Mouse (Mus musculus) MEL (cell line): ENCODE measurements around the gene Cma1. TPM values are rescaled to one million over a fixed set of nuclear protein-coding genes. Genes with fewer than 3 reads are reported as not detected.

Experiments
- DNase-seq: peaks from one replicate; pipeline ENCODE4 v3.0.0; 2011; ENCODE audit warnings: low read depth, low spot score
- H3K27ac ChIP-seq: 2 replicates; pipeline ENCODE4 v1.5.1; 2012; ENCODE audit warnings: low read depth, mild to moderate bottlenecking, control low read depth, low read length, moderate library complexity; ENCODE audit not compliant: control insufficient read depth
- H3K27me3 ChIP-seq, 2 experiments: fragments of 150-350 bp in 1 of 2; sonication (generic) in 1 of 2; 2 replicates each; pipeline ENCODE4 v1.6.1; 2012; ENCODE audit warnings: low read length in 2 of 2, mild to moderate bottlenecking in 2 of 2, improper control_type of control experiment in 1 of 2, moderate library complexity in 1 of 2; ENCODE audit not compliant: insufficient read depth in 2 of 2, control insufficient read depth in 1 of 2
- H3K36me3 ChIP-seq, 2 experiments: 2 replicates each; pipeline ENCODE4 v1.6.1; 2012 to 2014; ENCODE audit warnings: low read length in 2 of 2, improper control_type of control experiment in 1 of 2, inconsistent platforms in 1 of 2, mild to moderate bottlenecking in 1 of 2; ENCODE audit not compliant: insufficient read depth in 2 of 2, control insufficient read depth in 1 of 2
- H3K4me1 ChIP-seq, 2 experiments: fragments of 150-350 bp in 1 of 2; sonication (generic) in 1 of 2; 2 replicates each; pipeline ENCODE4 v1.6.1; 2012; ENCODE audit warnings: low read length in 2 of 2, improper control_type of control experiment in 1 of 2, mild to moderate bottlenecking in 1 of 2; ENCODE audit not compliant: insufficient read depth in 2 of 2, control insufficient read depth in 1 of 2
- H3K4me3 ChIP-seq, 2 experiments: fragments of 150-350 bp in 1 of 2; sonication (generic) in 1 of 2; 2 replicates each; pipeline ENCODE4 v1.5.1; 2012; ENCODE audit warnings: low read depth in 2 of 2, low read length in 2 of 2, mild to moderate bottlenecking in 2 of 2, moderate library complexity in 2 of 2, control low read depth in 1 of 2, improper control_type of control experiment in 1 of 2; ENCODE audit not compliant: control insufficient read depth in 1 of 2, insufficient read depth in 1 of 2
- H3K79me2 ChIP-seq: 2 replicates; pipeline ENCODE4 v1.6.1; 2012; ENCODE audit warnings: mild to moderate bottlenecking, low read length, moderate library complexity; ENCODE audit not compliant: control insufficient read depth, poor library complexity, insufficient read depth
- H3K9ac ChIP-seq: 2 replicates; pipeline ENCODE4 v1.6.1; 2012; ENCODE audit warnings: low read depth, mild to moderate bottlenecking, control low read depth, low read length, moderate library complexity; ENCODE audit not compliant: control insufficient read depth, poor library complexity, severe bottlenecking
- H3K9me3 ChIP-seq: fragments of 150-350 bp; sonication (generic); replicated peaks from 2 replicates; pipeline ENCODE4 v1.6.1; 2012; ENCODE audit warnings: mild to moderate bottlenecking, low read length, improper control_type of control experiment, moderate library complexity; ENCODE audit not compliant: insufficient read depth
- CTCF ChIP-seq, 3 experiments: IDR thresholded peaks in 2 of 3; conservative IDR thresholded peaks in 1 of 3; 2 replicates each; pipeline ENCODE4 v1.5.1; 2011 to 2012; ENCODE audit warnings: low read length in 3 of 3, low read depth in 2 of 3, mild to moderate bottlenecking in 2 of 3, improper control_type of control experiment in 1 of 3, inconsistent platforms in 1 of 3, mixed read lengths in 1 of 3, moderate library complexity in 1 of 3; ENCODE audit not compliant: control insufficient read depth in 1 of 3, insufficient read depth in 1 of 3, poor library complexity in 1 of 3, severe bottlenecking in 1 of 3
- ELF1 ChIP-seq: IDR thresholded peaks from 2 replicates; pipeline ENCODE4 v1.6.1; 2014; ENCODE audit warnings: low read depth, mild to moderate bottlenecking, inconsistent platforms, low read length, improper control_type of control experiment, moderate library complexity
- EP300 ChIP-seq, 2 experiments: IDR thresholded peaks; 2 replicates each; pipeline ENCODE4 v1.6.1; 2011; ENCODE audit warnings: improper control_type of control experiment in 2 of 2, low read length in 2 of 2, low read depth in 1 of 2, mild to moderate bottlenecking in 1 of 2
- ETS1 ChIP-seq: IDR thresholded peaks from 2 replicates; pipeline ENCODE4 v1.6.1; 2012; ENCODE audit warnings: low read depth, mild to moderate bottlenecking, inconsistent platforms, low read length, improper control_type of control experiment, moderate library complexity
- GATA1 ChIP-seq: IDR thresholded peaks from 2 replicates; pipeline ENCODE4 v1.6.1; 2011; ENCODE audit warnings: low read depth, low read length, improper control_type of control experiment
- JUND ChIP-seq: IDR thresholded peaks from 2 replicates; pipeline ENCODE4 v1.6.1; 2011; ENCODE audit warnings: low read depth, mild to moderate bottlenecking, improper control_type of control experiment, low read length
- MAX ChIP-seq: IDR thresholded peaks from 2 replicates; pipeline ENCODE4 v1.6.1; 2011; ENCODE audit warnings: low read length, improper control_type of control experiment
- MEF2A ChIP-seq: IDR thresholded peaks from 2 replicates; pipeline ENCODE4 v1.6.1; 2014; ENCODE audit warnings: low read depth, mild to moderate bottlenecking, inconsistent platforms, low read length, improper control_type of control experiment; ENCODE audit not compliant: poor library complexity, insufficient replicate concordance, severe bottlenecking; ENCODE audit errors: extremely low read depth
- MXI1 ChIP-seq: IDR thresholded peaks from 2 replicates; pipeline ENCODE4 v1.6.1; 2011; ENCODE audit warnings: mild to moderate bottlenecking, low read depth, low read length, improper control_type of control experiment
- MYC ChIP-seq: IDR thresholded peaks from 2 replicates; pipeline ENCODE4 v1.6.1; 2011; ENCODE audit warnings: low read depth, mild to moderate bottlenecking, low read length, improper control_type of control experiment, moderate library complexity
- NELFE ChIP-seq: IDR thresholded peaks from 2 replicates; pipeline ENCODE4 v1.6.1; 2011; ENCODE audit warnings: low read depth, low read length, improper control_type of control experiment
- NRF1 ChIP-seq: IDR thresholded peaks from 2 replicates; pipeline ENCODE4 v1.6.1; 2014; ENCODE audit warnings: low read depth, mild to moderate bottlenecking, inconsistent platforms, low read length, improper control_type of control experiment, moderate library complexity; ENCODE audit not compliant: poor library complexity, insufficient read depth, severe bottlenecking
- POLR2A ChIP-seq, 2 experiments: IDR thresholded peaks; 2 replicates each; pipeline ENCODE4 v1.6.1; 2011 to 2012; ENCODE audit warnings: low read length in 2 of 2, mild to moderate bottlenecking in 2 of 2, control low read depth in 1 of 2, improper control_type of control experiment in 1 of 2, low read depth in 1 of 2, moderate library complexity in 1 of 2; ENCODE audit not compliant: control insufficient read depth in 1 of 2, insufficient read depth in 1 of 2, poor library complexity in 1 of 2
- POLR2AphosphoS2 ChIP-seq: IDR thresholded peaks from 2 replicates; pipeline ENCODE4 v1.6.1; 2011; ENCODE audit warnings: low read length, improper control_type of control experiment
- POLR2AphosphoS5 ChIP-seq: IDR thresholded peaks from 2 replicates; pipeline ENCODE4 v1.6.1; 2012; ENCODE audit warnings: low read depth, borderline replicate concordance, mild to moderate bottlenecking, inconsistent platforms, low read length, moderate library complexity, mixed read lengths
- RAD21 ChIP-seq: IDR thresholded peaks from 2 replicates; pipeline ENCODE4 v1.6.1; 2011; ENCODE audit warnings: mild to moderate bottlenecking, low read depth, low read length, improper control_type of control experiment
- SIN3A ChIP-seq: IDR thresholded peaks from 2 replicates; pipeline ENCODE4 v1.6.1; 2012; ENCODE audit warnings: low read length, improper control_type of control experiment, inconsistent platforms
- SMC3 ChIP-seq: IDR thresholded peaks from 2 replicates; pipeline ENCODE4 v1.6.1; 2011; ENCODE audit warnings: low read depth, low read length, improper control_type of control experiment
- USF2 ChIP-seq, 2 experiments: IDR thresholded peaks; 2 replicates each; pipeline ENCODE4 v1.6.1; 2011 to 2012; ENCODE audit warnings: improper control_type of control experiment in 2 of 2, low read length in 2 of 2, borderline replicate concordance in 1 of 2, inconsistent platforms in 1 of 2, low read depth in 1 of 2, mild to moderate bottlenecking in 1 of 2; ENCODE audit not compliant: insufficient read depth in 1 of 2
- ZC3H11A ChIP-seq: IDR thresholded peaks from 2 replicates; pipeline ENCODE4 v1.6.1; 2012; ENCODE audit warnings: low read depth, mild to moderate bottlenecking, inconsistent platforms, low read length, improper control_type of control experiment
- ZKSCAN1 ChIP-seq: IDR thresholded peaks from 2 replicates; pipeline ENCODE4 v1.6.1; 2012; ENCODE audit warnings: low read depth, mild to moderate bottlenecking, inconsistent platforms, low read length, improper control_type of control experiment, moderate library complexity
- ZMIZ1 ChIP-seq: IDR thresholded peaks from 2 replicates; pipeline ENCODE4 v1.6.1; 2012; ENCODE audit warnings: low read depth, mild to moderate bottlenecking, inconsistent platforms, low read length, improper control_type of control experiment, moderate library complexity
- ZNF384 ChIP-seq: IDR thresholded peaks from 2 replicates; pipeline ENCODE4 v1.6.1; 2012; ENCODE audit warnings: low read depth, mild to moderate bottlenecking, inconsistent platforms, low read length, improper control_type of control experiment
- polyA plus RNA-seq, 2 experiments: library from polyadenylated mRNA; stranded (reverse) in 1 of 2; unstranded in 1 of 2; fragments of >175 nt in 1 of 2; fragments of >200 nt in 1 of 2; gene quantifications; 2 replicates each; pipeline versions ENCODE4 v1.2.1 to v1.2.4; 2012; ENCODE audit warnings: low replicate concordance in 2 of 2, low read depth in 1 of 2; ENCODE audit not compliant: insufficient read length in 2 of 2, insufficient read depth in 1 of 2, missing spikeins in 1 of 2
- total RNA-seq: library from RNA; depleted of rRNA; stranded (reverse); fragments of 300-350 nt; gene quantifications from 2 replicates; pipeline ENCODE4 v1.2.3, GENCODE M21; 2012

Cma1 gene
- total and polyA plus RNA-seq, 3 experiments: 0.13 to 0.19 TPM; not detected in 1

- Histone ChIP-seq H3K4me1 (no peaks in the 10 kb centered on the region), H3K9me3 (no peaks in the 10 kb centered on the region), H3K79me2 (no peaks in the 10 kb centered on the region), H3K4me3 (no peak overlapping the region), H3K27me3 (peaks cover 5 to 36% of the 10 kb centered on the region in 2 experiments), H3K36me3 (no peaks in the 10 kb centered on the region), H3K27ac (no peak overlapping the region), H3K9ac (no peak overlapping the region)
- no peak for DNase-seq
- TF ChIP-seq ZNF384 (no peak), POLR2A (IDR thresholded peaks at IDR 0.05; ENCODE audit: control insufficient read depth in 1 of 2, insufficient read depth in 1 of 2, low read depth in 1 of 2, low read length in 2 of 2, poor library complexity in 1 of 2) (no peak), ETS1 (no peak), POLR2AphosphoS5 (no peak), EP300 (IDR thresholded peaks at IDR 0.05; ENCODE audit: low read depth in 1 of 2, low read length in 2 of 2) (no peak), NRF1 (no peak), SIN3A (no peak)
Observed at GRCm38 (mm10) chr14:55913406-55913805, 31.1 kb downstream of the Cma1 start.

- Histone ChIP-seq H3K9ac (no peak overlapping the region), H3K27me3 (peaks cover 10 to 28% of the 10 kb centered on the region in 2 experiments), H3K4me1 (peaks cover 0 to 5% of the 10 kb centered on the region in 2 experiments; a peak in 2 of 4 replicates), H3K9me3 (no peaks in the 10 kb centered on the region), H3K36me3 (no peaks in the 10 kb centered on the region), H3K79me2 (no peaks in the 10 kb centered on the region), H3K4me3 (no peak overlapping the region), H3K27ac (no peak overlapping the region)
- peak; percentile 39 for DNase-seq
- TF ChIP-seq RAD21 (peak; percentile 1), CTCF (IDR thresholded peaks at IDR 0.05 in 2 of 3, conservative IDR thresholded peaks at IDR 0.05 in 1 of 3; ENCODE audit: control insufficient read depth in 1 of 3, insufficient read depth in 1 of 3, low read depth in 2 of 3, low read length in 3 of 3, poor library complexity in 1 of 3, severe bottlenecking in 1 of 3) (peak; percentile 14 to 54 (median 34); a peak in 4 of 6 replicates), GATA1 (no peak), ELF1 (no peak), POLR2A (IDR thresholded peaks at IDR 0.05; ENCODE audit: control insufficient read depth in 1 of 2, insufficient read depth in 1 of 2, low read depth in 1 of 2, low read length in 2 of 2, poor library complexity in 1 of 2) (no peak), SMC3 (0 out of 2 replicates have a peak, but pooled peaks have one; percentile 10), NRF1 (no peak), MXI1 (no peak)
Observed at GRCm38 (mm10) chr14:55905518-55905917, 39.0 kb downstream of the Cma1 start.

GRCm38 (mm10) chr14:55900414-55900755 lies 44.1 kb downstream of the Cma1 start:
- DNase-seq: no peak
- Histone ChIP-seq H3K9me3 (no peaks in the 10 kb centered on the region), H3K4me3 (no peak overlapping the region), H3K4me1 (peaks cover 0 to 5% of the 10 kb centered on the region in 2 experiments; a peak in 2 of 4 replicates), H3K9ac (no peak overlapping the region), H3K27me3 (peaks cover 0 to 2% of the 10 kb centered on the region in 2 experiments; a peak in 1 of 4 replicates), H3K79me2 (no peaks in the 10 kb centered on the region), H3K27ac (no peak overlapping the region), H3K36me3 (no peaks in the 10 kb centered on the region)
- TF ChIP-seq ZMIZ1 (no peak), ZC3H11A (no peak), MEF2A (no peak), RAD21 (no peak), NELFE (no peak), ELF1 (no peak), USF2 (IDR thresholded peaks at IDR 0.05; ENCODE audit: borderline replicate concordance in 1 of 2, insufficient read depth in 1 of 2, low read depth in 1 of 2, low read length in 2 of 2) (no peak), MYC (no peak), MAX (no peak), POLR2AphosphoS2 (no peak), JUND (no peak), POLR2A (IDR thresholded peaks at IDR 0.05; ENCODE audit: control insufficient read depth in 1 of 2, insufficient read depth in 1 of 2, low read depth in 1 of 2, low read length in 2 of 2, poor library complexity in 1 of 2) (no peak), ZKSCAN1 (no peak)
